Mouse (Mus musculus): ENCODE data around the gene Gpsm1. TPM values are rescaled to one million over a fixed set of nuclear protein-coding genes. Genes with fewer than 3 reads are reported as not detected.

Gene Gpsm1
- 10 to 100 TPM; 36.6 to 40.7 TPM for total RNA-seq (2021)
- long read RNA-seq, experiment 1, transcript Gpsm1-202 (14 exons, 3,384 nt) = major isoform, 28 of 48 reads
- long read RNA-seq, experiment 1, partial matches to known transcripts = 11 of 48 reads
- long read RNA-seq, experiment 1, other reads (novel, unspliced or antisense) = 6 of 48 reads
- long read RNA-seq, experiment 2, transcript Gpsm1-203 (13 exons, 3,127 nt) = minor isoform, 8 of 46 reads
- long read RNA-seq, experiment 2, transcript Gpsm1-202 (14 exons, 3,384 nt) = major isoform, 19 of 46 reads
- long read RNA-seq, experiment 2, partial matches to known transcripts = 5 of 46 reads
- long read RNA-seq, experiment 2, other reads (novel, unspliced or antisense) = 8 of 46 reads

DNA sequence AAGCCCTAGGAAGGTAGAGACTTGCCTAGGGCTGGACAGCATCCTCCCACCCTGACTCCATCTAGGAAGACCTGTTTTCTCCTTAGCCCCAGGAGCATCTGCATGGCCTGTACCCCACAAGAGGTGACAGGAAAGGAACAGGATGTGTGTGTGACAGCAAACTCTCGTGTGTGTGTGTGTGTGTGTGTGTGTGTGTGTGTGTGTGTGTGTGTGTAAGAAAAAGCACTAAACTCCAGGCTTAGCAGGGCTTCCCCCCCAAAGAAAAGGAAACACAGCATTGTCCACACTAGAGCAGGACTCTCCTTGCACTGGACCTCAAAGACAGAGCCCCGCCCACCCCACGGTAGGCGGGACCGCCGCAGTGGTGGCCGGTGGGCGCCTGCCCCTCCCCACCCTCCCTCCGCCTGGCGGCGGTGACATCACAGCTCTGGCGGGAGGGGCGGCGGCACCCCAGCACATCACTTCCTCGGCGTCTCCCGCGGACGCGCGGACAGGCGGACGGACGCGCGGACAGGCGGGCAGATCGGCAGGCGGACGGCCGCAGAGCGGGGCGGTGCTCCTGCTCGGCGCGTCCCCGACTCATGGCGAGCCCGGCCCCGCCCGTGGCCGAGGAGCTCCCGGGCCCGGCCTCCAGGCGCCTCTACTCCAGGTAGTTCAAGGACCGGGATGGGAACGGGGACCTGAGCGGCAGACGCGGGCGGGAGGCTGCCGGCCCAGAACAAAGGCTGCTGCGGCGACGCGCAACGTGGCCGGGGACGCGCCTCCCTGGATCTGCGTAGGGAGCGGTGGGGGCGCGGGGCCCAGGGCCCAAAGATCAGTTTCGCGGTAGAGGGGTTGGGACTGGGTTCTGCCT is at the start of gene Gpsm1:
Gene Gpsm1 (plus strand): TSS at position 444 of the 853 bp plus-strand sequence.
- H3K27ac ChIP-seq = peak within 1 kb of the TSS; percentile 94
- no peak for TF ChIP-seq CTCF (conservative IDR thresholded peaks at IDR 0.05)
- DNase-seq (ENCODE audit: low spot score in 2 of 2) = peak; percentile 65 to 66
- H3K4me3 ChIP-seq = peak within 1 kb of the TSS; percentile 96

DNA sequence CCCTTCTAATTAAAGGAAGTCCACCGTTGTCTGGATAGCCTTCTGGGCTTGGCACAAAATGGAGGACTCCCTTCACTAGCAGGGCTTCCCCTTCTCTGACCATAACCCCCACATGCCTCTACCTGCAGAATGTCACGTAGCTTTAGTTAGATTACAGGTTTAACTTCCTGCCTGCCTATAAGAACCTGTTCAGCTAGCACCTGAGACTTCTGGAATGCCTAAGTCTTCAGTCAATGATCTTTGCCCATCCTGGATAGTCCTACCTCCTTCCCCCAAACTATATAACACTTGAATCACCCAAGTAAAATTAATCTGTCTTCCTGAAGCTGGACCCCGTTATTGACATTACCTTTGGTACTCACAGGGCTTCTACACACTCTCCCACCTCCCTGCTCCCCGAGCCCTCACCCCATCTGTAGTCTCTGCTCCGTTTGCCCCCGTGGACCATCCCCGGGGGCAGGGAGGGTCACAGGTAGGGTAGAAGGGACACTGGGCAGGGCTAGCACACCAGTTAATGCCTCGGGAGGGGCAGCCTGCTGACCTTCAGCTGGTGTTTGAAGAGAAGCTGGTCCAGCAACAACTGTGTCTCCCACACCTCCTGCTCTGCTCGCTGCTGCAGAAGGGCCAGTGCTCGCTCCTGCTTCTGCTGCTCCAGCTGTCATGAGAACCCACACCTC is 49.1 kb upstream of the Gpsm1 start:
- no peak for DNase-seq (ENCODE audit: low spot score in 2 of 2)

DNA sequence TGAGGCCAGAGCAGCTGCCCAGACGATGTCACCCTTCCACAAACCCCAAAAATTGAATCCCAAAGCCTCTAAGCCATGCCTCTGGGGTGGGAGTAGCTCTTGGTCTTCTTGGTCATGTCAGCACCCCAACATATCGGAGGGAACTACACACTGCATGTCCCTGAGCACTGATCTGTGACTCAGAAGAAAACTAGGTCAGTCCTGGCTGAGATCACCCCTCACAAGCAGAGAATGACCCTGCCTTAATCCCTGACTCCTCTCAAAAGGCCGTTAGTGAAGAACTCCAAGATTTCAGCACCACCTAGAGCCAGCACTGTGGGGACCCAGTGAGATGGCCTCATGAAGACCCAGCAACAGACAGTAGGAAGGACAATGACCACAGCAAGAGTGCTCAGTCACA is 47.1 kb upstream of the Gpsm1 start:
- no peak overlapping the region for H3K27ac ChIP-seq
- no peak for DNase-seq (ENCODE audit: low spot score in 2 of 2)
- TF ChIP-seq CTCF (conservative IDR thresholded peaks at IDR 0.05) = no peak
- no peak overlapping the region for H3K4me3 ChIP-seq

More for the DNA sequence above, 49.1 kb upstream of the Gpsm1 start:
- H3K4me3 ChIP-seq = no peak overlapping the region
- no peak overlapping the region for H3K27ac ChIP-seq
- TF ChIP-seq CTCF (conservative IDR thresholded peaks at IDR 0.05) = no peak

DNA sequence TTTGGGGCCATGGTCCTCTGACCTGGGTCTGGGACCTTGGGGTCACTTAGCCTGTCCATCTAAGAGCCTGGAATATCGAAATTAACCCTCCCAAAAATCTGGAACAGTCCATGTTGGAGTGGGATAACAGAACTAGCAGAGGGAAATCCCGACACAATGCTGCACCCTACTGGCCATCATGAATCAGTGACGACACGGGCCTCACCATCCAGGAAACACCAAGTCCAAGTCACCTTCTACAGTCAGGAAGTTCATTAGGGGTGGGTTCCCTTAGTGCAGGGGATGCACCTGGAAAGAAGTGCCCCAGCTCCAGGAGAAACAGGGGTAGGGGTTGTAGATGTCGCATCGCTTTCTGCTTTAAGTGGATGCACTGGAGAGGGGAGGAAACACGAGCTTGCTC is 41.7 kb upstream of the Gpsm1 start:
- peak; percentile 39 to 65 for DNase-seq (ENCODE audit: low spot score in 2 of 2)
- peak; percentile 88 for TF ChIP-seq CTCF (conservative IDR thresholded peaks at IDR 0.05)
- Histone ChIP-seq H3K27ac (no peak overlapping the region), H3K4me3 (no peak overlapping the region)

GRCm38 (mm10) chr2:26279712-26280111 is 35.6 kb upstream of the Gpsm1 start:
- no peak for DNase-seq (ENCODE audit: low spot score in 2 of 2)
- TF ChIP-seq CTCF (conservative IDR thresholded peaks at IDR 0.05) = no peak
- no peak overlapping the region for H3K27ac ChIP-seq
- no peak overlapping the region for H3K4me3 ChIP-seq

GRCm38 (mm10) chr2:26280594-26280993 is 34.7 kb upstream of the Gpsm1 start:
- no peak for TF ChIP-seq CTCF (conservative IDR thresholded peaks at IDR 0.05)
- no peak overlapping the region for H3K27ac ChIP-seq
- H3K4me3 ChIP-seq = no peak overlapping the region
- DNase-seq (ENCODE audit: low spot score in 2 of 2) = no peak

- no peak for TF ChIP-seq CTCF (conservative IDR thresholded peaks at IDR 0.05)
- no peak for DNase-seq (ENCODE audit: low spot score in 2 of 2)
- H3K27ac ChIP-seq = no peak overlapping the region
- no peak overlapping the region for H3K4me3 ChIP-seq
Measured at GRCm38 (mm10) chr2:26285804-26286203, 29.5 kb upstream of the Gpsm1 start.

DNA sequence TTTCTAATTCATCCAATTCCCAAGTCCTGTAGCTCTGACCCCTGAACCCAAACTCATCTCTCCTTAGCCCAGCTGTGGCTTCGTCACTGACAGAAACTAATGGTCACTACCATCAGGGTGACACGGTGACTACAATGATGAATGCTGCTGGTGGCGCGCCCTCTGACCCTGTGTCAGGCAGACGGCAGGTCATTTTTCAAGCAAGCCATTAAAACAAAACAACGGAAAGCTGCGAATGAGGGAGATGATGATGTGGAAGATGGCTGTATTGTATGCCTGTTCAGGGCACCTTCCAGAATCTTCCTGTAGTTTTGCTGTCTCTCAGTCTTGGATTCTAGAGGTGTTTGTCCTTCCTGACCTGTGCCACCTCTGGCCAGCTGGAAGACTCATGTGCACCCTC is 28.9 kb upstream of the Gpsm1 start:
- Histone ChIP-seq H3K27ac (no peak overlapping the region), H3K4me3 (no peak overlapping the region)
- no peak for DNase-seq (ENCODE audit: low spot score in 2 of 2)
- no peak for TF ChIP-seq CTCF (conservative IDR thresholded peaks at IDR 0.05)

DNA sequence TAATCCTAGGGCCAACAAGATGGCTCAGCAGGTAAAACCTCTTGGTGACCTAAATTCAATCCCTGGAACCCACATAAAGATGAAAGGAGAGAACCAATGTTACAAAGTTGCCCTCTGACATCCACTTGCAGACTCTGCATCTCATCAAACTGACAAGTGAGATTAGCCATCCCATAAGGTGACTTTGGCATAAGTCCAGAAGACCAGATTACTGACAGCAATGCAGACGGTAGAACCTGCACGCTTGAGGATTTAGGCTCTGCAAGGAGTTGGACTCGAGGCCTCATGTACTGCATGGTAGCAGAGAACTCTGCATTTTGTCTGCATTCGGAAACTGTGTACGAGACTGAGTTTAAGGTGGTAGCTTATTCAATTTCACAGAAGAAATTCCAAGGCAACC is 25.2 kb upstream of the Gpsm1 start:
- Histone ChIP-seq H3K27ac (no peak overlapping the region), H3K4me3 (no peak overlapping the region)
- TF ChIP-seq CTCF (conservative IDR thresholded peaks at IDR 0.05) = no peak
- no peak for DNase-seq (ENCODE audit: low spot score in 2 of 2)

DNA sequence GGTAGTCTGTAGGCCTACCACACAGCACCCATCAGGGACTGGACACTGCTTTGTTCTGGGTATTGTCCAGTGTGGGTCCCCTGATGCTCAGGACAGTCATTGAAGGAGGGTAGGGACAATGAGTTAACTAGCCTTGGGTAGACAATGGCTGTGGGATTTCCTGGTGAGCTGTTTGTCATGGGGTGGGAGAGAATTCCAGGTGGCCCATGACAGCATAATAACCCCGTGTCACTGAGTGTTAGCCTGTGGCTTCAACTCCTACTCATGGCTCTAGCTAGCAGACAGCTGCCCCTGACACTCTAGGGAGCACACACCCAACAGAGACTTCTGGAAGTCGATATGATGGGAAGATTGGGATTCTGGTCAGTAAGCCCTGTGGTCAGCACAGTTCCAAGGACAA is 20.9 kb upstream of the Gpsm1 start, which contains the start of gene Ccdc187:
Gene Ccdc187 (minus strand): TSS at position 101 of the 400 bp plus-strand sequence.
- no peak for TF ChIP-seq CTCF (conservative IDR thresholded peaks at IDR 0.05)
- DNase-seq (ENCODE audit: low spot score in 2 of 2) = no peak
- no peak within 1 kb of the TSS for H3K27ac ChIP-seq

DNA sequence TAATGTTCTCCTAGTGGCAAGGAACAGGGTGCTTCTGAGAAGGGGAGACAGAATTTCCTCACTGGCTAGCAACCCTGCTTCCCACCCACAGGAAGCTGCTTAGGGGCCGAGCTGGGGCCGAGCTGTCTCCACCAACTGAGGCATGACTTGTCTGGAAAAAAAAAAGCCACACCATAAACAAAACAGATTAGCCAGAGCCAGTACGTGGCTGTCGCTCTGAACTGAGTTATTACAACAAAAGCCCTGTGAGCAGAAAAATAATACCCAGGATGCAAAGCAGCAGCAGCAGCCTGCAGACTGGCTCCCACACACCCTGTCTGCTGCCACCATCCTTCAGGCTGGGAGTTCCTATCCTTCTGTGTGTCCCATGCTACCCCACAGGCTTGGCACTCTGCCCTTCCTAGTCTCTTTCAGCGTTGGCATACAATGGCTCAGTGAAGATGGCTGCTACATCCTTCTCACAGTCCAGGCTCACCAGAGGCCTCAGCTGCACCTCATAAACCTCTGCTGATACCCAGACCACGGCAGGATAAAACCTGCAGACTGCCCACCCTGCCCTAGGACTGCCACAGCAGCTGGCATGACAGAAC is 18.6 kb upstream of the Gpsm1 start:
- H3K27ac ChIP-seq = peak overlapping the region; percentile 90
- no peak overlapping the region for H3K4me3 ChIP-seq
- peak; percentile 86 to 88 for DNase-seq (ENCODE audit: low spot score in 2 of 2)
- TF ChIP-seq CTCF (conservative IDR thresholded peaks at IDR 0.05) = no peak

More for the DNA sequence above, 20.9 kb upstream of the Gpsm1 start, which contains the start of gene Ccdc187:
- no peak within 1 kb of the TSS for H3K4me3 ChIP-seq

DNA sequence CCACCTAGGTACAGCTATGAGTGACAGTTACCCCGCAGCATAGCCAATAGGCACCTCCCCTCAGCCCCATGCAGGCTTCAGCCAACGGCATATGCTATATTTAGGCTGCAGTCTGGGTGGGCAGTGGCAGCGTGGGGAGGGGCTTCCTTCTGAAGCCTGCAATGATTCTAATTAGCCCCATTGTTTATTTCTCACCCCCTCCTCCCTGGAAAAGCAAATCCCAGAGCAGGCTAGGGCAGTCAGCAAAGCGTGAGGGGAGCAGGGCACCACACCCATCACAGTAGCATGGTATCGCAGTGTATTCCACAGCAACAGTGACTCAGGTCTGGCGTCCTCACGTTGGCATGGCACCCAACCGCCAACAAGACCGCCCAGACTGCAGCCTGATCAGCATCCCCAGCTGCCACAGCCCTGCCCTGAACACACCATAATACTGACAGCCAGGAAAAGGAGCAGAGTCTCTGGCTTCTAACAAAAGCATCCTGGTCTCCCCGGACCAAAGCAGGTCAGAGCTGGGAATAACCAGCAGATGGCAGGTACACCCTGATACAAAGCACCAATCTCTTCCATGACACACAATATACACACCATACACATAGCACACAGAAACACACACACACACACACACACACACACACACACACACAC is 17.0 kb upstream of the Gpsm1 start:
- Histone ChIP-seq H3K27ac (peak overlapping the region; percentile 90), H3K4me3 (no peak overlapping the region; the same call in 1 of the 2 replicates)
- TF ChIP-seq CTCF (conservative IDR thresholded peaks at IDR 0.05) = no peak
- peak; percentile 69 to 78 for DNase-seq (ENCODE audit: low spot score in 2 of 2)
